Mouse (Mus musculus) MEL (cell line): ENCODE results near the gene Rab21. TPM values are rescaled to one million over a fixed set of nuclear protein-coding genes. Genes with fewer than 3 reads are reported as not detected.

Source experiments
- DNase-seq: peaks from one replicate; pipeline ENCODE4 v3.0.0; 2011; ENCODE audit warnings: low read depth, low spot score
- H3K27ac ChIP-seq: 2 replicates; pipeline ENCODE4 v1.5.1; 2012; ENCODE audit warnings: low read depth, mild to moderate bottlenecking, control low read depth, low read length, moderate library complexity; ENCODE audit not compliant: control insufficient read depth
- H3K27me3 ChIP-seq, 2 experiments: fragments of 150-350 bp in 1 of 2; sonication (generic) in 1 of 2; 2 replicates each; pipeline ENCODE4 v1.6.1; 2012; ENCODE audit warnings: low read length in 2 of 2, mild to moderate bottlenecking in 2 of 2, improper control_type of control experiment in 1 of 2, moderate library complexity in 1 of 2; ENCODE audit not compliant: insufficient read depth in 2 of 2, control insufficient read depth in 1 of 2
- H3K36me3 ChIP-seq, 2 experiments: 2 replicates each; pipeline ENCODE4 v1.6.1; 2012 to 2014; ENCODE audit warnings: low read length in 2 of 2, improper control_type of control experiment in 1 of 2, inconsistent platforms in 1 of 2, mild to moderate bottlenecking in 1 of 2; ENCODE audit not compliant: insufficient read depth in 2 of 2, control insufficient read depth in 1 of 2
- H3K4me1 ChIP-seq, 2 experiments: fragments of 150-350 bp in 1 of 2; sonication (generic) in 1 of 2; 2 replicates each; pipeline ENCODE4 v1.6.1; 2012; ENCODE audit warnings: low read length in 2 of 2, improper control_type of control experiment in 1 of 2, mild to moderate bottlenecking in 1 of 2; ENCODE audit not compliant: insufficient read depth in 2 of 2, control insufficient read depth in 1 of 2
- H3K4me3 ChIP-seq, 2 experiments: fragments of 150-350 bp in 1 of 2; sonication (generic) in 1 of 2; 2 replicates each; pipeline ENCODE4 v1.5.1; 2012; ENCODE audit warnings: low read depth in 2 of 2, low read length in 2 of 2, mild to moderate bottlenecking in 2 of 2, moderate library complexity in 2 of 2, control low read depth in 1 of 2, improper control_type of control experiment in 1 of 2; ENCODE audit not compliant: control insufficient read depth in 1 of 2, insufficient read depth in 1 of 2
- H3K79me2 ChIP-seq: 2 replicates; pipeline ENCODE4 v1.6.1; 2012; ENCODE audit warnings: mild to moderate bottlenecking, low read length, moderate library complexity; ENCODE audit not compliant: control insufficient read depth, poor library complexity, insufficient read depth
- H3K9ac ChIP-seq: 2 replicates; pipeline ENCODE4 v1.6.1; 2012; ENCODE audit warnings: low read depth, mild to moderate bottlenecking, control low read depth, low read length, moderate library complexity; ENCODE audit not compliant: control insufficient read depth, poor library complexity, severe bottlenecking
- H3K9me3 ChIP-seq: fragments of 150-350 bp; sonication (generic); replicated peaks from 2 replicates; pipeline ENCODE4 v1.6.1; 2012; ENCODE audit warnings: mild to moderate bottlenecking, low read length, improper control_type of control experiment, moderate library complexity; ENCODE audit not compliant: insufficient read depth
- CHD2 ChIP-seq: IDR thresholded peaks from 2 replicates; pipeline ENCODE4 v1.6.1; 2011; ENCODE audit warnings: low read length, improper control_type of control experiment
- EP300 ChIP-seq, 2 experiments: IDR thresholded peaks; 2 replicates each; pipeline ENCODE4 v1.6.1; 2011; ENCODE audit warnings: improper control_type of control experiment in 2 of 2, low read length in 2 of 2, low read depth in 1 of 2, mild to moderate bottlenecking in 1 of 2
- ETS1 ChIP-seq: IDR thresholded peaks from 2 replicates; pipeline ENCODE4 v1.6.1; 2012; ENCODE audit warnings: low read depth, mild to moderate bottlenecking, inconsistent platforms, low read length, improper control_type of control experiment, moderate library complexity
- KAT2A ChIP-seq: conservative IDR thresholded peaks from 2 replicates; pipeline ENCODE4 v1.6.1; 2012; ENCODE audit warnings: low read depth, low read length, improper control_type of control experiment, inconsistent platforms
- MAFK ChIP-seq: IDR thresholded peaks from 2 replicates; pipeline ENCODE4 v1.6.1; 2011; ENCODE audit warnings: low read depth, mild to moderate bottlenecking, low read length, improper control_type of control experiment, borderline replicate concordance
- MAX ChIP-seq: IDR thresholded peaks from 2 replicates; pipeline ENCODE4 v1.6.1; 2011; ENCODE audit warnings: low read length, improper control_type of control experiment
- MAZ ChIP-seq: IDR thresholded peaks from 2 replicates; pipeline ENCODE4 v1.6.1; 2012; ENCODE audit warnings: low read depth, mild to moderate bottlenecking, inconsistent platforms, low read length, improper control_type of control experiment
- MXI1 ChIP-seq: IDR thresholded peaks from 2 replicates; pipeline ENCODE4 v1.6.1; 2011; ENCODE audit warnings: mild to moderate bottlenecking, low read depth, low read length, improper control_type of control experiment
- MYC ChIP-seq: IDR thresholded peaks from 2 replicates; pipeline ENCODE4 v1.6.1; 2011; ENCODE audit warnings: low read depth, mild to moderate bottlenecking, low read length, improper control_type of control experiment, moderate library complexity
- NRF1 ChIP-seq: IDR thresholded peaks from 2 replicates; pipeline ENCODE4 v1.6.1; 2014; ENCODE audit warnings: low read depth, mild to moderate bottlenecking, inconsistent platforms, low read length, improper control_type of control experiment, moderate library complexity; ENCODE audit not compliant: poor library complexity, insufficient read depth, severe bottlenecking
- POLR2A ChIP-seq, 2 experiments: IDR thresholded peaks; 2 replicates each; pipeline ENCODE4 v1.6.1; 2011 to 2012; ENCODE audit warnings: low read length in 2 of 2, mild to moderate bottlenecking in 2 of 2, control low read depth in 1 of 2, improper control_type of control experiment in 1 of 2, low read depth in 1 of 2, moderate library complexity in 1 of 2; ENCODE audit not compliant: control insufficient read depth in 1 of 2, insufficient read depth in 1 of 2, poor library complexity in 1 of 2
- POLR2AphosphoS5 ChIP-seq: IDR thresholded peaks from 2 replicates; pipeline ENCODE4 v1.6.1; 2012; ENCODE audit warnings: low read depth, borderline replicate concordance, mild to moderate bottlenecking, inconsistent platforms, low read length, moderate library complexity, mixed read lengths
- RAD21 ChIP-seq: IDR thresholded peaks from 2 replicates; pipeline ENCODE4 v1.6.1; 2011; ENCODE audit warnings: mild to moderate bottlenecking, low read depth, low read length, improper control_type of control experiment
- SIN3A ChIP-seq: IDR thresholded peaks from 2 replicates; pipeline ENCODE4 v1.6.1; 2012; ENCODE audit warnings: low read length, improper control_type of control experiment, inconsistent platforms
- SMC3 ChIP-seq: IDR thresholded peaks from 2 replicates; pipeline ENCODE4 v1.6.1; 2011; ENCODE audit warnings: low read depth, low read length, improper control_type of control experiment
- TAL1 ChIP-seq: IDR thresholded peaks from 2 replicates; pipeline ENCODE4 v1.6.1; 2012; ENCODE audit warnings: mild to moderate bottlenecking, inconsistent platforms, low read length, moderate library complexity, mixed read lengths
- TBP ChIP-seq: IDR thresholded peaks from 2 replicates; pipeline ENCODE4 v1.8.0; 2011; ENCODE audit warnings: low read depth, low read length, improper control_type of control experiment
- TCF12 ChIP-seq: IDR thresholded peaks from 2 replicates; pipeline ENCODE4 v1.6.1; 2014; ENCODE audit warnings: low read depth, mild to moderate bottlenecking, inconsistent platforms, low read length, improper control_type of control experiment, moderate library complexity
- USF1 ChIP-seq: IDR thresholded peaks from 2 replicates; pipeline ENCODE4 v1.6.1; 2014; ENCODE audit warnings: low read depth, mild to moderate bottlenecking, inconsistent platforms, low read length, improper control_type of control experiment, moderate library complexity
- USF2 ChIP-seq, 2 experiments: IDR thresholded peaks; 2 replicates each; pipeline ENCODE4 v1.6.1; 2011 to 2012; ENCODE audit warnings: improper control_type of control experiment in 2 of 2, low read length in 2 of 2, borderline replicate concordance in 1 of 2, inconsistent platforms in 1 of 2, low read depth in 1 of 2, mild to moderate bottlenecking in 1 of 2; ENCODE audit not compliant: insufficient read depth in 1 of 2
- ZC3H11A ChIP-seq: IDR thresholded peaks from 2 replicates; pipeline ENCODE4 v1.6.1; 2012; ENCODE audit warnings: low read depth, mild to moderate bottlenecking, inconsistent platforms, low read length, improper control_type of control experiment
- polyA plus RNA-seq, 2 experiments: library from polyadenylated mRNA; stranded (reverse) in 1 of 2; unstranded in 1 of 2; fragments of >175 nt in 1 of 2; fragments of >200 nt in 1 of 2; gene quantifications; 2 replicates each; pipeline versions ENCODE4 v1.2.1 to v1.2.4; 2012; ENCODE audit warnings: low replicate concordance in 2 of 2, low read depth in 1 of 2; ENCODE audit not compliant: insufficient read length in 2 of 2, insufficient read depth in 1 of 2, missing spikeins in 1 of 2
- total RNA-seq: library from RNA; depleted of rRNA; stranded (reverse); fragments of 300-350 nt; gene quantifications from 2 replicates; pipeline ENCODE4 v1.2.3, GENCODE M21; 2012

Gene Rab21
- total and polyA plus RNA-seq, 3 experiments, result 12.9 to 31.5 (median 20.9) TPM

DNA sequence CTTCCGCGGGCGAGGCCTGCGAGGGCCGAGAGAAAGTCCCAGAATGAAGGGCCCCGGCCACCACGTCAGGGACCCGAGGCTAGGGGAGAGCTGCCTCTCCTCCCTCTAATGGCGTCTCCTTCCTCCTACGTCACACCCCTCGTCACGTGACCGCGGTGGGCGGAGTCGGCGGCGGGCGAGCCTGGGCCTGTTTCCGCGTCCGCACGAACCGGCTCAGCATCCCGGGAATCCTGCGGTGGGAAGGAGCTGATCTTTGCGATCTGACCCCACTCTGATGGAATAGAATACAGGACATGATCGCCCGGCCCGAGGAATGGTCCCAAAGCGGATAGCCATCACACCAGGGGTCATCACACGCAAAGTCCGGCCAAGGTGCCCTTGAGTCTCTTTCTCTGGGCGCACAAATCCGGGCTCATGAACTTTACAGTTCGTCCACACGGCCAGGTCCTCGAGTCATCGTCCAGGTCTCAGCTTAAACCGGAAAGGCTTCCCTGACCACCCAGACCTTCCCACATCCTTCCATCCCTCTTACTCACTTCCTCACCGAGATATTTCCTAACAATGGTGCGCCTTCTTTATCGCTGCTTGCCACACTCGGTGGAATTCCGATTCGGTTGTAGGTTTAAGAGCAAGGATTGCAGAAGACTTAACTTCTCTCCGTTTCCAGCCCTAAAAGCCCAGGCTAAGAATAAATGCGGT, at the start of gene Rab21 (continued):
- TF ChIP-seq MAX (peak; percentile 92), MYC (no peak)
- TF ChIP-seq, all 39 proteins: peak for 24

DNA sequence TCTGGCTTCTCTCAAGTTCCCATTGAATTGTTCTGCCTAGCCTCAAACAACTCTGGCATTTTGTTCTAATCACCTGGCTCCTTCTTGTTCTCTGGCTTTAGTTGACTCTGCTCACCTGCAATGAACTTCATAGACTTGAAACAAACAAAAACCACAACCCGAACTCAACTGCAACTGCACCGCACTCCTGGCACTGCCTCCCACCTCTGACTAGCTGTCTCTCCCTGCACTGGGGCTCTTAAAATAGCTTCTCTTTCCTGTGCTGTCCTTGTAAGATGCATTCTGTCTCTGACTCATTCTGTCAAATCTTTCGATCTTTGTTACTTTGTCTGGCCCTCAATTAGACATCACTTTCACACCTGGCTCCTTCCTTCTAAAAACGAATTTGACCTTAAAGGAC, 47.8 kb upstream of the Rab21 start:
- no peaks in the 10 kb centered on the region for H3K27me3 ChIP-seq
- H3K4me1 ChIP-seq, result peaks cover 0 to 10% of the 10 kb centered on the region in 2 experiments; a peak in 1 of 4 replicates
- peak overlapping the region; percentile 80 to 89 for H3K4me3 ChIP-seq
- TF ChIP-seq USF1 (no peak), TAL1 (no peak), ZC3H11A (no peak), MAFK (no peak), USF2 (IDR thresholded peaks at IDR 0.05; ENCODE audit: borderline replicate concordance in 1 of 2, insufficient read depth in 1 of 2, low read depth in 1 of 2, low read length in 2 of 2) (no peak), POLR2A (IDR thresholded peaks at IDR 0.05; ENCODE audit: control insufficient read depth in 1 of 2, insufficient read depth in 1 of 2, low read depth in 1 of 2, low read length in 2 of 2, poor library complexity in 1 of 2) (no peak), POLR2AphosphoS5 (no peak), MAZ (no peak), TCF12 (no peak)
- H3K79me2 ChIP-seq, result no peaks in the 10 kb centered on the region
- peaks cover 0 to 8% of the 10 kb centered on the region in 2 experiments; a peak in 2 of 4 replicates for H3K36me3 ChIP-seq
- no peaks in the 10 kb centered on the region for H3K9me3 ChIP-seq
- peak overlapping the region; percentile 88 for H3K9ac ChIP-seq
- H3K27ac ChIP-seq, result peak overlapping the region; percentile 98; the same call in 1 of the 2 replicates
- DNase-seq, result peak; percentile 57

DNA sequence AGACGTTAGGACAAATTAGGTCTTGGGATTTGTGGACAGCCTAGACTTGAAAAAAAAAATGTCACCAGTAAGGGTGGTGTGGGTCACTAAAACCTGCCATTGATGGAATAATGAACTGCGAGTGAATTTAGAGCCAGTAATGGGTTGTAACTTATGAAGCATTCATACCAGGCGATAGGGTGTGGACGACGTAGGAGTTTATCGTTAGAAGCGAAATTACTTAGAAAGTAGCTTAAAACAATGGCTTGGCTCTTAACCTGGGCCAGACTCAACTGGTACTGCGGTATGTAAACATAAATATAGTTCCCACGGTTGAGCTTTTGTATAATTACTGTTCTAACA, 47.2 kb upstream of the Rab21 start:
- Histone ChIP-seq H3K4me1 (peaks cover 0 to 10% of the 10 kb centered on the region in 2 experiments; a peak in 1 of 4 replicates), H3K9ac (peak overlapping the region; percentile 88), H3K36me3 (peaks cover 0 to 8% of the 10 kb centered on the region in 2 experiments; a peak in 2 of 4 replicates), H3K27ac (peak overlapping the region; percentile 98), H3K79me2 (no peaks in the 10 kb centered on the region), H3K4me3 (peak overlapping the region; percentile 80 to 89), H3K9me3 (no peaks in the 10 kb centered on the region), H3K27me3 (no peaks in the 10 kb centered on the region)
- DNase-seq, result no peak
- no peak for TF ChIP-seq MAZ
- TF ChIP-seq RAD21, result no peak
- TF ChIP-seq POLR2AphosphoS5, result no peak
- 0 out of 4 replicates have a peak, but pooled peaks of 1 of the 2 experiments have one; percentile 30 for TF ChIP-seq EP300 (IDR thresholded peaks at IDR 0.05; ENCODE audit: low read depth in 1 of 2, low read length in 2 of 2)
- peak; percentile 32; the same call in 1 of the 2 replicates for TF ChIP-seq KAT2A
- no peak for TF ChIP-seq SMC3
- 0 out of 2 replicates have a peak, but pooled peaks have one; percentile 58 for TF ChIP-seq MYC
- no peak; the same call in 1 of the 2 replicates for TF ChIP-seq SIN3A
- no peak; the same call in 1 of the 2 replicates for TF ChIP-seq MXI1
- no peak for TF ChIP-seq POLR2A (IDR thresholded peaks at IDR 0.05; ENCODE audit: control insufficient read depth in 1 of 2, insufficient read depth in 1 of 2, low read depth in 1 of 2, low read length in 2 of 2, poor library complexity in 1 of 2)
- no peak; the same call in 1 of the 2 replicates for TF ChIP-seq TBP
- TF ChIP-seq NRF1, result no peak
- TF ChIP-seq CHD2, result no peak
- TF ChIP-seq ETS1, result 0 out of 2 replicates have a peak, but pooled peaks have one; percentile 36
